Mouse (Mus musculus) embryonic fibroblast, embryonic 13.5 days (primary cell): ENCODE results near the gene Rassf3.

ENCODE experiments used
- CTCF ChIP-seq: IDR thresholded peaks from 2 replicates; pipeline ENCODE4 v1.5.1; 2011; ENCODE audit warnings: mild to moderate bottlenecking, control low read depth, low read length, moderate library complexity, borderline replicate concordance; ENCODE audit not compliant: insufficient read depth
- POLR2A ChIP-seq: IDR thresholded peaks from 2 replicates; pipeline ENCODE4 v1.6.1; 2011; ENCODE audit warnings: low read depth, mild to moderate bottlenecking, control low read depth, low read length, moderate library complexity

DNA sequence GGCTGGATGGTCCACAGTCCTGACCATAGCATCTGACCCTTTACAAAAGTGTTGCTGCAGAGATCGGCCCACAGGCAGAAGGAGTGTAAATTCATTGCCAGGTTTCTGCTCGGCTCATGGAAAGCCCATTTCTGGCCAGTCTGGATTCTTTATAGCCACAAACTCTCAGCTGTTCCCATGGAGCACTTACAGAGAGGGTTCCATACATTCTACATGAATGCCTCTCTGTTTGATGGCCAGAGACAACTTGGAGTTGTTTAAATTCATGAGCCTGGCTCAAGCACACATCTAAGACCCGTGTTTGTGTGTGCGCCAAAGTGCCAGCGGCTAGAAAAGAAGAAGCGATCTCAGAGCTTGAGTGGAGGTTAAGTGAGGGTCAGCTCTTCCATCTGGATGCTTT lies 81.9 kb downstream of the Rassf3 start:
- TF ChIP-seq POLR2A (no peak), CTCF (no peak)
